Mouse (Mus musculus) ovary, postnatal 10 days (tissue): ENCODE measurements around the gene Cdk7.

Experiments
- DNase-seq: peaks from one replicate; pipeline ENCODE4 v3.0.0; 2022; ENCODE audit warnings: low spot score

The Cdk7 gene

GRCm38 (mm10) chr13:100725194-100725593 is 5.5 kb downstream of the Cdk7 start:
- no peak for DNase-seq

DNA sequence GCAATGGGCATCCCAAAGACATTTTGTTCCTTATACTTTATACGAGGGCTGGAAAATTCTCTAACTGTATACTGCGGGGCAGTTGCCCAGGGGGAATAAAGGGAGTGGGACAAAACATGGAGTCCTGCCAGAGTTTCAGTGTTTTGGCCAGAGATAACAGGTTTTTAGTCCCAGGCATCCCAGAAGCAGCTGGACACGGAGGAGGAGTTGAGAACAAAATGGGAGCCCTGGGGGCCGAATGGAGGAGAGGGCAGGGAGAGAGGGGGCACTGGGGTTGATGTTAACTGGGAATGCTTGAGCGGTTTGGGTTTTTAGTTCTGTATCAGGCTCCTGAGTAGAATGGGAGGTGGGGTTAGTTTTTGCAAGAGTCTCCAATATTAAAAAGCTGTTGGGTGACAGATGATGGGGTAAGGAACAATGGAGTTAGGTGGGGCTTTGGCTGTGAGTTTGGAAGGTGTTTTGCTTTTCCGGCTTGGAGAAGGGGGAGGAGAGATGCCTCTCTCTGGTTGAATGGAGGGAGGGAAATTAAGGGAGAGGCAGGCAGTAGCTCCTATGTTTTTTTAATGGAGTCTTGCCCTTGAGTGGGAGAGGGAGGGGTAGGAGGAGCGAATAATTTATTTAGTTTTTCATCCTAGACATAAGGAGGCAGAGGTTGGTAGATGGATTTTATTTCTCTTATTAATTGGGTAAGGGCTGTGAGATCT is 6.5 kb downstream of the Cdk7 start:
- peak; percentile 20 for DNase-seq

- no peak for DNase-seq
Measured at GRCm38 (mm10) chr13:100721656-100722055, 9.1 kb downstream of the Cdk7 start.

GRCm38 (mm10) chr13:100715467-100715866 is 15.3 kb downstream of the Cdk7 start:
- DNase-seq = no peak

DNA sequence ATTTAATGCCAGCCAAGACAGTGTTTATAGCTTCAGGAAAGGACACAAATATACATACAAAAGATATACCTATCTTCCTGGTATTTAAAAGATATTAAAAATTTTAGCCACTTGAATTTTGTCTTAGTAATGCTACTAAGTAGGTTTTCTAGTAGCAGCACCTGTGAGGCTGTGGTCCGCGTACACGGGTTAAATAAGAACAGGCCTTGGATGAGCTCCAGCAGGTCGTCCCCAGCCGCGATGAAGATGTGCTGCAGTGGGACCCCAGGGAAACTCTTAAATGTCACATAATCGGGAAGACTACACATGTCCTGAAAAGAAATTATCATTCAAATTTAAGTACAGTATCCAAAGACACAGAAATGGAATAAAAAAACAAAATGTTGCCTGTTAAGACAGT is 24.5 kb downstream of the Cdk7 start:
- DNase-seq = no peak

DNA sequence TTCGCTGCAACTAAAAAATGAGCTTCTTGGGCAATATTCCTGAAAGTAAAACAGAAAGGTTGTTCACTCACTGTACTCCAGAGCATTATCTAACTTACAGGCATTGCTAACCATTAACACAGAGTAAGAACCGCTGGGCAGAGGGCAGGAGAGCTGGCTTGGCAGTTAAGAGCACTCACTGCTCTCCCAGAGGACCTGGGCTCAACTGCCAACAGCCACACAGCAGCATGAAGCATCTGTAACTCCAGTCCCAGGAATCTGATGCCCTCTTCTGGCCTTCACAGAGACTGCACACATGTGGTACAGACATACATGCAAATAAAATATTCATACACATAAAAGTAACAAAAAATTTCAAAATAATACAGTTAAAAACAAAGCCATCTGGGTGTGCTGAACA is 27.3 kb downstream of the Cdk7 start:
- DNase-seq = no peak

GRCm38 (mm10) chr13:100698866-100699265 is 31.9 kb downstream of the Cdk7 start:
- no peak for DNase-seq

DNA sequence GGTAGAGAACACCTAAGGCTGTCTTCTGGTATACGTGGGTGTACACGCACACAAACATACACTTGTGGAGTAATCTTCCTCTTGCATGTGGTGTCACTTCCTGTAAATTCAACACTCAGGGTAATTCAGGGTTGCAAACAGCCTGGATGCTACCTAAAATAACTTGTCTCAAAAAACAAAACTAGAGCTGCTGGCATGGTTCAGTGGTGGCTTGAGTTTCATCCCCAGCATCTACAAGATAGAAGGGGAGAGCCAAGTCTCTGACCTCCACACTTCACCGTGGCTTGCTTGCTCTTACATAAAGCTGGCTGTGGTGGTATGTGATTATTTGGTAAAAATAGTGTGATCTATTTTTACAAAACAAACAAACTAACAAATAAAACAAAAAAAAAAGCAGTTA is 33.2 kb downstream of the Cdk7 start:
- no peak for DNase-seq

- DNase-seq = no peak
Measured at GRCm38 (mm10) chr13:100687513-100687912, 43.2 kb downstream of the Cdk7 start.

DNA sequence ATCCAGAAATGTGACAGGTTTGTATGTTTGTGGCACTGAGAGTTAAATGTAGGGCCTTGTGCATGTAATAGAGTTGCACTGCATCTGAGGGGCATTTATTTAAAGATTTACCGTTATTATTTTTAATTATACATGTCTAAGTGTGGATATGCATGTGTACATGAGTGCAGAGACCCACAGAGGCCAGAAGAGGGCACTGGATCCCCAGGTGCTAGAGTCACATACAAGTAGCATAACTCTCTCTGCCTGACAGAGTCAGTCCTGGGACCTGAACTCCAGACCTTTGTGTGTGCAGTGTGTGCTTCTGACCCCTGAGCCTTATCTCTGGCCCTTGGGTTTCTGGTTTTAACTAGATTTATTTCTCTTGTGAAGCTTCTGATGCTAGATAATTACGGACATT is 46.4 kb downstream of the Cdk7 start:
- no peak for DNase-seq

DNA sequence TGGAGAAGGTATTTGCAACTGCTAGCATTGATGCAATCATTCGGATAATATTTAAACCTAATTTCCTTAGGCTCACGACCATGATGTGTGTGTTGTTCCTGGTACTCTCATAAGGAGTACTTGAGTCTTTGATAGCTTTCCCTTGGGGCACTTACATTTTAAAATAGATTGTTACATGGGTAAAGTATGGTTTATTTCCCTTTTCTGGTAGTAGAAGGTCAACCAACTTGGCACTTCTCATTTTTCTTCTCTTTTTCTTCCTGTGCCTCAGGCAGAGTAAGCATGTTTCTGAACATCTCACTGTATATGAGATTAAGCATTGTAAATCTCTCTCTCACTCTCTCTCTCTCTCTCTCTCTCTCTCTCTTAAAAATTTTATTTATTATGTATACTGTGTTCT is 47.9 kb downstream of the Cdk7 start:
- DNase-seq = no peak

DNA sequence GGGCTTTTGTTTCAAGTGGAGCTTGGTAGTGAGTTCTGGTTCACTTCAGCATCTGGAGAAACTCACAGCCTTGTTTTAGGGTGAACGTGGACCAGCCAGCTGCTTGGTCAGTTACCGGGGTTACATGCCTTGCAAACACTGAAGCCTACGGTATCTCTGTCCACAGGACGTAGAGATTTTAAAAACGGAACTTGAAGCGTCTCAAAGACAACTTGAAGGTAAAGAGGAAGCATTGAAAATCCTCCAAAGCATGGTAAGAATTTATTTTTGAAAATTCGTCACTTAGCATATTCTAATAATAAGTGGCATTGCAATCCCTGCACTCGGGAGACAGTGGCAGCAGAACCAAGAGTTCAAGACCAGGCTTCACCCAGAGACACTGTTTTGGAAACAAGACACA is 49.1 kb downstream of the Cdk7 start:
- no peak for DNase-seq

DNA sequence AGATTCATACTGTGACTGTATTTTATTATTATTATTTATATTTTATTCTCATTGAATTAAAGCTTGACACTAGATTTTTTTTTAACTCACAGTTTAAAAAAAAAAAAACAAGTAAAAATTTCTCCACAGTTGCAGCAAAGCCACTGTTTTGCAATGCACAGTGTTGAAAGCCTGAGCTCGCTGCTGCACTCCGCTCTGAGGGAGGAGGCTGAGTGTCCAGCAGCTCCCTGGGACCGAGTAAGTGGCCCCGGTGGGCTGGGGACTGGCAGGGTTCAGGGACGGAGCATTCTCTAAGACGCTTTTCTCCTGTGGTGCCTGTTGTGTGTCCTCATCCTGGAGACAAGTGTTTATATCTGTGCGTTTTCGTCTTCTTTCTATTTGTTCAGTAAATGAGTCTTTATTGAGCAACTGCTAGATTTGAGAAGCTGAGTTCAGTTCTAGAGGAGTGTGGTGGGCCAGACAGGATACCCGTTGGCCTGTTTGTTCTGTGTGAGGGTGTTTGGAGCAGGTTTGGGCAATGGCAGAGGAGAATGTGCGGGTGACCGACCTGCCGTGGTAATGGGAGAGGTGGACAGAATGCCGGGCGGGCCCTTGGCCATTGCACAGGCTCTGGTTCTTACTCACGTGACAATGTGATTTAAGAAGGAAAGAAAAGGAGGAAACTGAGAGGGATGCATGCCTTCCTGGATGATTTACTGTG is 54.7 kb downstream of the Cdk7 start:
- DNase-seq = no peak

DNA sequence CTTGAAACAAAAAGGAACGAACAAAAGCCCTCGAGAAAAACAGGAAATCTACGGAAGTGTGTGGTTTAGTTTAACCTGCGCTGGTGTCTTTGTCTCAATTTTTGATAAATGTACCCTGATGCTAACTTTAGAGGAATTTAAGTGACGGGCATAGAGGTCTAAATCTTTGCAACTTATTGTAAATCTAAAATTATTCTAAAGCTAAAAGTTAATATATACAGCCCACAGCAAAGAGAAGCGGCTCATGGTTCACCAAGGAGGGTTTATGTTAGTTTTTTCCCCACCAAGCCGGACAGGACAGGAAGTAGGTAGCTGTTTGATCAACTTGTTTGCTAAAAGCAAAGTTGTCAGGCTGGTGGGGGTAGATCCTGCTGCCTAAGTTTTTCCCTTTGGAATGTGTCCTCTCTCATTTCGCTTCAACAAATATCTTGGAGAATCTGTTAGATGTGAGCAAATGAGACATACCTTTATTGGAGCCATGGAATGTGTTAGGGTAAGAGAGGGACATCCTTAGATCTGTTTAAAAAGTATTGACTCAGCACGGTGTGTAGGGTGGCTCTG is 60.5 kb downstream of the Cdk7 start:
- DNase-seq = no peak

GRCm38 (mm10) chr13:100669291-100670022 is 61.3 kb downstream of the Cdk7 start, which contains the start of gene Ccdc125:
Ccdc125 (plus strand) TSS chr13:100669717.
- peak; percentile 34 for DNase-seq

DNA sequence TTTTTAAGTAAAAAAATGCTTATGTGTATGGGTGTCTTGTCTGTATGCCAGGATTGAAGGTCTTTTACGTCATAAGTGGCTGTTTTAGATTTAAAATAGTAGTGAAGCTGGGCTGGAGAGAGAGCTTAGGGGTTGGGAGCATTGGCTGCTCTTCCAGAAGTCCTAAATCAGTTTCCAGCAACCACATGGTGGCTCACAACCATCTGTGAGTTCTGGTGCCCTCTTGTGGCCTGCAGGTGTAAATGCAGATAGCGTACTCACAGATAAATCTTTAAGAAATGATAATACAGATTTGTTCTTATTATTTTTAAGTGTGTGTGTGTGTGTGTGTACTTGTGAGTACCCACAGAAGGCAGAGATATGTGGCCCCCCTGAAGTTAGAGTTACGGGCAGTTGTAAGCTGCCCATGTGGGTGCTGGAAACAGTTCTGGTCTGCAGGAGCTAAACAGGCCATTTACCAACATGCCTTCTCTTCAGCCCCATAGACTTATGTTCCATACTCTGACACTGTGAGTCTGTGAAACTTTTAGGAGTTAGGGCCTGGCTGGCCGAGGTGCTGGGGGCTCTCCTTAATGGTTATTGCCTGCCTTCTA is 70.8 kb downstream of the Cdk7 start:
- no peak for DNase-seq

GRCm38 (mm10) chr13:100658091-100658490 is 72.6 kb downstream of the Cdk7 start:
- DNase-seq = no peak
